Mouse (Mus musculus) olfactory bulb, adult 2 months (tissue): ENCODE data around the gene Krt10.

Experiments used
- CTCF ChIP-seq: fragments of 200-500 bp; IDR thresholded peaks from 2 replicates; pipeline ENCODE4 v1.5.1; 2012; ENCODE audit warnings: low read depth, mild to moderate bottlenecking, low read length, moderate library complexity; ENCODE audit not compliant: insufficient read depth
- POLR2A ChIP-seq: fragments of 200-500 bp; IDR thresholded peaks from 2 replicates; pipeline ENCODE4 v1.6.1; 2012; ENCODE audit warnings: mild to moderate bottlenecking, low read depth, low read length, moderate library complexity; ENCODE audit not compliant: insufficient read depth

- TF ChIP-seq POLR2A (no peak), CTCF (no peak)
Measured at GRCm38 (mm10) chr11:99388661-99389060, 503 bp downstream of the Krt10 start.
